Mouse (Mus musculus) stomach, postnatal 0 days (tissue): ENCODE results near the gene Slc3a2.
A peak's percentile ranks its signal among the peaks of the same experiment; 100 is the strongest.

Experiments used
- CTCF ChIP-seq: IDR thresholded peaks from 2 replicates; pipeline ENCODE4 v1.5.1; 2016; ENCODE audit warnings: antibody characterized with exemption, low read depth, mild to moderate bottlenecking, moderate library complexity
- EP300 ChIP-seq: optimal IDR thresholded peaks from 2 replicates; pipeline ENCODE3; 2016; ENCODE audit warnings: antibody characterized with exemption

- TF ChIP-seq EP300: no peak
- peak; percentile 51 for TF ChIP-seq CTCF
Measured at GRCm38 (mm10) chr19:8760757-8761156, 37.6 kb upstream of the Slc3a2 start.
